Mouse (Mus musculus): Measurements from ENCODE around the gene Mpig6b.

DNA sequence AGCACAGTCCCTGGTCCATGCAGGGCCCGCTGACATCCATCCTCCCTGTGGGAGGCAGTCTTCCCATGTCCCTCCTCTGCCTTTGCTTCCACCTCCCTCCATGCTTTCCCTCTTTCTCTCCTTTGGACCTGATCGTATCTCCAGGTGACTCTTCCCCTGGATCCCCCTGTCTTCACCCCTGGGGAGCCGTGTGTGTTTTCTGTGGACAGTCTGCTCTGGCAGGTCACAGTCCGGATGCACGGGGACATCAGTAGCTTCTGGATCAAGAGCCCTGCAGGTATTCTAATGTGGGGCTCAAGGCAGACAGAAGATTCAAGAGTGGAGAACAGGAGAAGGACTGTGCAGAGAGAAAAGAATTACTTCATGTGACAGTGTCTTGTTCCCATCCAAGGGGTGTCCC, 42.8 kb downstream of the Mpig6b start:
- no peak for TF ChIP-seq CTCF (IDR thresholded peaks at IDR 0.05; ENCODE audit: control insufficient read depth, insufficient read depth, insufficient replicate concordance, low read depth, low read length)
- no peak for TF ChIP-seq POLR2A (IDR thresholded peaks at IDR 0.05; ENCODE audit: control insufficient read depth, low read depth, low read length)
